Mouse (Mus musculus) kidney, embryonic 15.5 days (tissue): Measurements from ENCODE around the gene Dll4. TPM values are rescaled to one million over a fixed set of nuclear protein-coding genes. Genes with fewer than 3 reads are reported as not detected.

ENCODE experiments used
- ATAC-seq: fragments of 200-750 bp; cut with Nextera tagmentation; replicated peaks from 2 replicates; pipeline ENCODE4 v1.8.0; 2017; ENCODE audit warnings: moderate TSS enrichment; ENCODE audit not compliant: low FRiP score
- H3K27ac ChIP-seq: fragments of 300-500 bp; sonication (generic); 2 replicates; pipeline ENCODE4 v1.5.1; 2015; ENCODE audit warnings: mild to moderate bottlenecking, inconsistent platforms
- H3K27me3 ChIP-seq: fragments of 300-500 bp; sonication (generic); 2 replicates; pipeline ENCODE4 v1.6.1; 2015; ENCODE audit warnings: inconsistent platforms
- H3K36me3 ChIP-seq: fragments of 300-500 bp; sonication (generic); 2 replicates; pipeline ENCODE4 v1.6.1; 2015; ENCODE audit warnings: inconsistent platforms
- H3K4me1 ChIP-seq: fragments of 300-500 bp; sonication (generic); 2 replicates; pipeline ENCODE4 v1.6.1; 2015; ENCODE audit warnings: inconsistent platforms
- H3K4me2 ChIP-seq: fragments of 300-500 bp; sonication (generic); 2 replicates; pipeline ENCODE4 v1.6.1; 2015; ENCODE audit warnings: moderate library complexity, mild to moderate bottlenecking, inconsistent platforms
- H3K4me3 ChIP-seq: fragments of 300-500 bp; sonication (generic); replicated peaks from 2 replicates; pipeline ENCODE4 v1.5.1; 2015; ENCODE audit warnings: mild to moderate bottlenecking, inconsistent platforms
- H3K9ac ChIP-seq: fragments of 300-500 bp; sonication (generic); 2 replicates; pipeline ENCODE4 v1.6.1; 2015; ENCODE audit warnings: mild to moderate bottlenecking, inconsistent platforms
- H3K9me3 ChIP-seq: fragments of 300-500 bp; sonication (generic); replicated peaks from 2 replicates; pipeline ENCODE4 v1.6.1; 2016; ENCODE audit warnings: inconsistent platforms
- WGBS: fragments of 180-500 bp; shearing (Covaris S2); methylation state at CpG from one replicate; pipeline ENCODE4 v1.1.7; 2015; ENCODE audit warnings: mixed read lengths; 5-methylcytosine and 5-hydroxymethylcytosine counted together
- polyA plus RNA-seq: library from polyadenylated mRNA; unstranded; fragments of >200 nt; fragmentation: Nextera tagmentation; extraction: Ambion mirVana; gene quantifications from 2 replicates; pipeline ENCODE4 v1.2.1, GENCODE M21; 2015

Gene Dll4
- polyA plus RNA-seq, 1 experiment from 2014 or later, result 10.5 TPM

GRCm38 (mm10) chr2:119337425-119338265 is 12.1 kb downstream of the Dll4 start:
- ATAC-seq, result peak; percentile 90
- Histone ChIP-seq H3K9ac (peak overlapping the region; percentile 56), H3K4me3 (peak overlapping the region; percentile 55), H3K4me2 (peak overlapping the region; percentile 73), H3K27ac (peak overlapping the region; percentile 72), H3K27me3 (peaks cover 2% of the 10 kb centered on the region; the same call in 1 of the 2 replicates), H3K4me1 (peaks cover 15% of the 10 kb centered on the region), H3K36me3 (no peaks in the 10 kb centered on the region), H3K9me3 (no peaks in the 10 kb centered on the region)
- WGBS, result 7% methylated on average over 60 of the region's 60 CpGs

GRCm38 (mm10) chr2:119344537-119345138 is 19.1 kb downstream of the Dll4 start:
- H3K36me3 ChIP-seq, result no peaks in the 10 kb centered on the region
- H3K9me3 ChIP-seq, result no peaks in the 10 kb centered on the region
- H3K27me3 ChIP-seq, result 0 out of 2 replicates have a peak, but pooled peaks cover 8% of the 10 kb centered on the region

DNA sequence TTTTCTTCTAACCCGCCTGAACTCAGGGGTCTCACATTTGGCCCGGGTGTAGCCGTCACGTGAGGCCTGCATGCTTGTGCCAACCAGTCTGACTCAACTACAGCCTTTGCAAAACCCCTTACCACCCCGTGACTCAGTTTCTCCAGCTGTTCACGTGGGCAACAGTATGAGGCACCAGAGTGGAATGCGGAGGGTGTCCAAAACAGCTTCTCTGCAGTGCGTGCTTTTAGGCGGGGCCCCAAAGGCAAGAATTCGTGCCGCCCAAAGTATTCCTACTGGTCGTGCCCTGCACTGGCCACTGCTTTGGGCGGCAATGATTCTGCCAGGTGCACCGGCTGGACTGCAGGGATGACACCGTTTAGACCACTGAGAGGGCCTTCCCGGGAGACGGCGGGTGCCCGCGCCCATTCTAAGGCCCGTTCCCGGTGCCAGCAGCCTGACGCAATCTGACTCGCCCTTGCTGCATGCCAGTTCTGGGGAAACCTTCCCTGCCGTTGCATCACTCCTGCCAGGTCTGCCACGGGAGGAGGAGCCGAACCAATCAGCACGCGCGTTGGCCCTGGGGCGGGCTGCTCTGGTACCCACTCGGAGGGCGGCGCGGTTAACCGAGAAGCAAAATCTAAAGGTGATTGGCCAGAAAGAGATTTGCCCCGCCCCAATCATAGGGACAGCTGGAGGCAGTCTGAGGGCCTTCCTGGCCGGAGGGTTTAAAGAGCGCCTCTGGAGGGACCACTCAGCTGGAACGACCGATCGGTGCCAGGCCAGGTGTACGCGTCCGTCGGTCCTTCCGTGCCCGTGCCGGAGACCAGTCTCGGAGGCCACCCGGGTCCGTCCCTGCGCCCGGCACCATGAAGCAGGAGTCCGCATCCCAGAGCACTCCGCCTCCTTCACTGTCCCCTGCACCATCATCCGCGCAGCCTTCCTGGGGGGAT is 25.2 kb downstream of the Dll4 start, which contains the start of gene Chac1:
Chac1 (plus strand) TSS at position 675 of the 932 bp plus-strand sequence.
- H3K4me1 ChIP-seq, result peaks cover 12% of the 10 kb centered on the region
- peak within 1 kb of the TSS; percentile 60 for H3K4me3 ChIP-seq
- 5% methylated on average over 58 of the region's 58 CpGs for WGBS
- H3K36me3 ChIP-seq, result no peaks in the 10 kb centered on the region
- H3K9me3 ChIP-seq, result no peaks in the 10 kb centered on the region
- peaks cover 23% of the 10 kb centered on the region for H3K27me3 ChIP-seq
- peak within 1 kb of the TSS; percentile 90 for H3K4me2 ChIP-seq
- H3K27ac ChIP-seq, result no peak within 1 kb of the TSS
- H3K9ac ChIP-seq, result peak within 1 kb of the TSS; percentile 54
- peak; percentile 96 for ATAC-seq

More at GRCm38 (mm10) chr2:119344537-119345138, 19.1 kb downstream of the Dll4 start:
- no peak overlapping the region for H3K27ac ChIP-seq
- 39% methylated on average over 6 of the region's 6 CpGs for WGBS
- H3K4me3 ChIP-seq, result no peak overlapping the region
- ATAC-seq, result no peak
- no peaks in the 10 kb centered on the region for H3K4me1 ChIP-seq
- no peak overlapping the region for H3K9ac ChIP-seq
- no peak overlapping the region for H3K4me2 ChIP-seq

DNA sequence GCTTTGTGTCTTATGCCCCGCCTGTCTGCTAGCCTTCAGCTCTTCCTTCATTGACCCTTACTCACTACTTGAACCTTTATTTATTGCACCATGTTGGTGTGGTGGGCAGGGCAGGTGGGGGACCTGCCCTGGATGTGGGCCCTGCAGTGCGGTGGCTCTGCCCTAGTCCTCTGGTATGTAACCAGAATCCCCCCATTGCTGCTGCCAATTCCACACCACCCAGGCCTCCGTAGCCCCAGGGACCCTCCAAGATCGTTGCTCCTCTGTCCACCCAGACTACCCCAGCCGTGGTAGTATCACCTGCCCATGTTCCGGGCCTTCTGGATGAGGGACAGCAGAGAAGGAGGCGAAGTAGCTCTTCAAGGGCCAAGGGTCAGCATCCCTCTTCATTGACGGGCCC is 28.1 kb downstream of the Dll4 start:
- H3K27me3 ChIP-seq, result peaks cover 23% of the 10 kb centered on the region
- no peaks in the 10 kb centered on the region for H3K9me3 ChIP-seq
- no peak overlapping the region for H3K4me3 ChIP-seq
- H3K4me1 ChIP-seq, result peaks cover 12% of the 10 kb centered on the region
- H3K9ac ChIP-seq, result no peak overlapping the region
- H3K4me2 ChIP-seq, result no peak overlapping the region
- no peaks in the 10 kb centered on the region for H3K36me3 ChIP-seq
- no peak overlapping the region for H3K27ac ChIP-seq
- 82% methylated on average over 8 of the region's 8 CpGs for WGBS
- ATAC-seq, result no peak

- Histone ChIP-seq H3K27me3 (peaks cover 15% of the 10 kb centered on the region), H3K9me3 (no peaks in the 10 kb centered on the region), H3K27ac (no peak overlapping the region), H3K4me3 (no peak overlapping the region), H3K9ac (no peak overlapping the region), H3K36me3 (no peaks in the 10 kb centered on the region), H3K4me1 (peaks cover 12% of the 10 kb centered on the region), H3K4me2 (no peak overlapping the region)
- WGBS, result 88% methylated on average over 3 of the region's 3 CpGs
- ATAC-seq, result no peak
Observed at GRCm38 (mm10) chr2:119355089-119355488, 29.5 kb downstream of the Dll4 start.

- H3K36me3 ChIP-seq, result no peaks in the 10 kb centered on the region
- 21% methylated on average over 7 of the region's 7 CpGs for WGBS
- H3K4me2 ChIP-seq, result no peak overlapping the region
- no peak for ATAC-seq
- peaks cover 8% of the 10 kb centered on the region for H3K4me1 ChIP-seq
- H3K9ac ChIP-seq, result no peak overlapping the region
- H3K9me3 ChIP-seq, result no peaks in the 10 kb centered on the region
- peaks cover 12% of the 10 kb centered on the region for H3K27me3 ChIP-seq
- H3K27ac ChIP-seq, result no peak overlapping the region
- H3K4me3 ChIP-seq, result no peak overlapping the region
Observed at GRCm38 (mm10) chr2:119355651-119356050, 30.1 kb downstream of the Dll4 start.

GRCm38 (mm10) chr2:119356310-119356709 is 30.7 kb downstream of the Dll4 start:
- no peak overlapping the region for H3K4me3 ChIP-seq
- no peak for ATAC-seq
- peaks cover 2% of the 10 kb centered on the region; the same call in 1 of the 2 replicates for H3K4me1 ChIP-seq
- no peak overlapping the region for H3K4me2 ChIP-seq
- H3K36me3 ChIP-seq, result no peaks in the 10 kb centered on the region
- no peak overlapping the region for H3K9ac ChIP-seq
- H3K27ac ChIP-seq, result no peak overlapping the region
- H3K27me3 ChIP-seq, result peaks cover 5% of the 10 kb centered on the region
- H3K9me3 ChIP-seq, result 0 out of 2 replicates have a peak, but pooled peaks cover under 1% of the 10 kb centered on the region

- WGBS, result 94% methylated on average over 5 of the region's 5 CpGs
- ATAC-seq, result no peak
- peaks cover under 1% of the 10 kb centered on the region; the same call in 1 of the 2 replicates for H3K27me3 ChIP-seq
- no peak overlapping the region for H3K4me2 ChIP-seq
- no peaks in the 10 kb centered on the region for H3K4me1 ChIP-seq
- peaks cover 5% of the 10 kb centered on the region; the same call in 1 of the 2 replicates for H3K36me3 ChIP-seq
- no peak overlapping the region for H3K27ac ChIP-seq
- H3K4me3 ChIP-seq, result no peak overlapping the region
- no peak overlapping the region for H3K9ac ChIP-seq
- 0 out of 2 replicates have a peak, but pooled peaks cover 6% of the 10 kb centered on the region for H3K9me3 ChIP-seq
Observed at GRCm38 (mm10) chr2:119356805-119357204, 31.2 kb downstream of the Dll4 start.

DNA sequence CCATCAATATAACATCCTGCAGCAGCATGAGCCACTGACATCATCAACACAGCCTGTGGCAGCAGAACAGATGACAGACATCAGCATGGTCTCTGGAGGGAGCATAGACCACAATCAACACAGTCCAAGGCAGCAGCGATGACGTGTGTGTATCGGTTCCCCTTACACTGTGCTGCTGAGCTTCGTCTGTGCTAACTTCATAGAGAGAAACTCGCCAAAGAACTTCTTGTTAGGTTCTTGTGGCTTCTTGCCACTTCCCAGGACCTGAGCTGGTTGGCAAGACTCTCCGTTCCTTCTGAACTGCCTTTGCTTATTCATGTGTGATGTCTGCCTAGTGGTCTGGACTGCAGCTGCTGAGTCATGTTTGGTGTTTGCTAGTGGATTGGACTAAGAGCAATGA is 32.7 kb downstream of the Dll4 start:
- Histone ChIP-seq H3K36me3 (peaks cover 5% of the 10 kb centered on the region; the same call in 1 of the 2 replicates), H3K4me1 (no peaks in the 10 kb centered on the region), H3K9ac (no peak overlapping the region), H3K9me3 (0 out of 2 replicates have a peak, but pooled peaks cover 7% of the 10 kb centered on the region), H3K4me3 (no peak overlapping the region), H3K4me2 (no peak overlapping the region), H3K27me3 (no peaks in the 10 kb centered on the region), H3K27ac (no peak overlapping the region)
- 85% methylated on average over 6 of the region's 6 CpGs for WGBS
- no peak for ATAC-seq

- H3K4me2 ChIP-seq, result no peak overlapping the region
- no peak for ATAC-seq
- no peak overlapping the region for H3K27ac ChIP-seq
- H3K27me3 ChIP-seq, result no peaks in the 10 kb centered on the region
- no peak overlapping the region for H3K4me3 ChIP-seq
- H3K9me3 ChIP-seq, result 0 out of 2 replicates have a peak, but pooled peaks cover 7% of the 10 kb centered on the region
- H3K36me3 ChIP-seq, result peaks cover 5% of the 10 kb centered on the region; the same call in 1 of the 2 replicates
- no peak overlapping the region for H3K9ac ChIP-seq
- WGBS, result 78% methylated on average over 2 of the region's 2 CpGs
- H3K4me1 ChIP-seq, result no peaks in the 10 kb centered on the region
Observed at GRCm38 (mm10) chr2:119359721-119360291, 34.2 kb downstream of the Dll4 start.

GRCm38 (mm10) chr2:119364969-119365368 is 39.4 kb downstream of the Dll4 start:
- H3K4me2 ChIP-seq, result no peak overlapping the region
- no peak overlapping the region for H3K27ac ChIP-seq
- no peak overlapping the region for H3K9ac ChIP-seq
- no peak overlapping the region for H3K4me3 ChIP-seq
- H3K9me3 ChIP-seq, result 0 out of 2 replicates have a peak, but pooled peaks cover 7% of the 10 kb centered on the region
- 88% methylated on average over 3 of the region's 3 CpGs for WGBS
- no peak for ATAC-seq
- no peaks in the 10 kb centered on the region for H3K4me1 ChIP-seq
- H3K36me3 ChIP-seq, result peaks cover 17% of the 10 kb centered on the region
- no peaks in the 10 kb centered on the region for H3K27me3 ChIP-seq
